Mouse (Mus musculus): ENCODE results near the gene Mrpl27. TPM values are rescaled to one million over a fixed set of nuclear protein-coding genes. Genes with fewer than 3 reads are reported as not detected.

Gene Mrpl27
- polyA plus RNA-seq (2012; ENCODE audit: insufficient read depth, insufficient read length, missing spikeins): 138 and 145 TPM in 2 replicates

- Histone ChIP-seq H3K4me3 (ENCODE audit: insufficient read depth, low read depth, low read length) (peak within 1 kb of the TSS; percentile 77), H3K27ac (replicated peaks; ENCODE audit: low read depth, low read length) (peak within 1 kb of the TSS; percentile 98), H3K4me1 (ENCODE audit: control insufficient read depth, insufficient read depth, insufficient read length, low read length) (peaks cover 2% of the 10 kb centered on the region; the same call in 1 of the 2 replicates)
Observed at GRCm38 (mm10) chr11:94653663-94654436, at the start of gene Mrpl27, which contains the start of gene Eme1. TSS of gene Mrpl27 (plus strand) at chr11:94653767. TSS of gene Eme1 (minus strand) at chr11:94653964.

GRCm38 (mm10) chr11:94610744-94611740 lies 42.5 kb upstream of the Mrpl27 start:
- H3K4me1 ChIP-seq (ENCODE audit: control insufficient read depth, insufficient read depth, insufficient read length, low read length): no peaks in the 10 kb centered on the region
- H3K27ac ChIP-seq (replicated peaks; ENCODE audit: low read depth, low read length): peak overlapping the region; percentile 78
- H3K4me3 ChIP-seq (ENCODE audit: insufficient read depth, low read depth, low read length): no peak overlapping the region

- no peak overlapping the region for H3K4me3 ChIP-seq (ENCODE audit: insufficient read depth, low read depth, low read length)
- no peak overlapping the region for H3K27ac ChIP-seq (replicated peaks; ENCODE audit: low read depth, low read length)
- H3K4me1 ChIP-seq (ENCODE audit: control insufficient read depth, insufficient read depth, insufficient read length, low read length): no peaks in the 10 kb centered on the region
Observed at GRCm38 (mm10) chr11:94614603-94615002, 39.0 kb upstream of the Mrpl27 start.

- Histone ChIP-seq H3K4me1 (ENCODE audit: control insufficient read depth, insufficient read depth, insufficient read length, low read length) (no peaks in the 10 kb centered on the region), H3K4me3 (ENCODE audit: insufficient read depth, low read depth, low read length) (no peak overlapping the region), H3K27ac (replicated peaks; ENCODE audit: low read depth, low read length) (no peak overlapping the region)
Observed at GRCm38 (mm10) chr11:94615494-94615893, 38.1 kb upstream of the Mrpl27 start.

- peaks cover 3% of the 10 kb centered on the region; the same call in 1 of the 2 replicates for H3K4me1 ChIP-seq (ENCODE audit: control insufficient read depth, insufficient read depth, insufficient read length, low read length)
- H3K27ac ChIP-seq (replicated peaks; ENCODE audit: low read depth, low read length): no peak overlapping the region
- H3K4me3 ChIP-seq (ENCODE audit: insufficient read depth, low read depth, low read length): no peak overlapping the region
Observed at GRCm38 (mm10) chr11:94617646-94618045, 35.9 kb upstream of the Mrpl27 start.

GRCm38 (mm10) chr11:94620766-94621457 lies 32.7 kb upstream of the Mrpl27 start:
- no peak overlapping the region for H3K4me3 ChIP-seq (ENCODE audit: insufficient read depth, low read depth, low read length)
- H3K27ac ChIP-seq (replicated peaks; ENCODE audit: low read depth, low read length): no peak overlapping the region
- peaks cover 3% of the 10 kb centered on the region; the same call in 1 of the 2 replicates for H3K4me1 ChIP-seq (ENCODE audit: control insufficient read depth, insufficient read depth, insufficient read length, low read length)

- no peak overlapping the region for H3K27ac ChIP-seq (replicated peaks; ENCODE audit: low read depth, low read length)
- H3K4me1 ChIP-seq (ENCODE audit: control insufficient read depth, insufficient read depth, insufficient read length, low read length): peaks cover 3% of the 10 kb centered on the region; the same call in 1 of the 2 replicates
- no peak overlapping the region for H3K4me3 ChIP-seq (ENCODE audit: insufficient read depth, low read depth, low read length)
Observed at GRCm38 (mm10) chr11:94621458-94621852, 32.1 kb upstream of the Mrpl27 start.

- no peak overlapping the region for H3K27ac ChIP-seq (replicated peaks; ENCODE audit: low read depth, low read length)
- no peak overlapping the region for H3K4me3 ChIP-seq (ENCODE audit: insufficient read depth, low read depth, low read length)
- peaks cover 3% of the 10 kb centered on the region; the same call in 1 of the 2 replicates for H3K4me1 ChIP-seq (ENCODE audit: control insufficient read depth, insufficient read depth, insufficient read length, low read length)
Observed at GRCm38 (mm10) chr11:94622162-94622561, 31.4 kb upstream of the Mrpl27 start.

GRCm38 (mm10) chr11:94629199-94629883 lies 24.2 kb upstream of the Mrpl27 start, which contains the start of gene Lrrc59:
TSS of gene Lrrc59 (plus strand) at chr11:94629767.
- Histone ChIP-seq H3K4me1 (ENCODE audit: control insufficient read depth, insufficient read depth, insufficient read length, low read length) (peaks cover 4% of the 10 kb centered on the region; the same call in 1 of the 2 replicates), H3K27ac (replicated peaks; ENCODE audit: low read depth, low read length) (peak within 1 kb of the TSS; percentile 82), H3K4me3 (ENCODE audit: insufficient read depth, low read depth, low read length) (peak within 1 kb of the TSS; percentile 85)

GRCm38 (mm10) chr11:94629884-94630198 lies 23.7 kb upstream of the Mrpl27 start:
- Histone ChIP-seq H3K4me1 (ENCODE audit: control insufficient read depth, insufficient read depth, insufficient read length, low read length) (peaks cover 4% of the 10 kb centered on the region; the same call in 1 of the 2 replicates), H3K4me3 (ENCODE audit: insufficient read depth, low read depth, low read length) (peak overlapping the region; percentile 85), H3K27ac (replicated peaks; ENCODE audit: low read depth, low read length) (peak overlapping the region; percentile 82)

- Histone ChIP-seq H3K4me1 (ENCODE audit: control insufficient read depth, insufficient read depth, insufficient read length, low read length) (peaks cover 4% of the 10 kb centered on the region; the same call in 1 of the 2 replicates), H3K27ac (replicated peaks; ENCODE audit: low read depth, low read length) (peak overlapping the region; percentile 82), H3K4me3 (ENCODE audit: insufficient read depth, low read depth, low read length) (peak overlapping the region; percentile 85)
Observed at GRCm38 (mm10) chr11:94630199-94631011, 23.2 kb upstream of the Mrpl27 start.

- Histone ChIP-seq H3K4me3 (ENCODE audit: insufficient read depth, low read depth, low read length) (no peak overlapping the region), H3K27ac (replicated peaks; ENCODE audit: low read depth, low read length) (no peak overlapping the region), H3K4me1 (ENCODE audit: control insufficient read depth, insufficient read depth, insufficient read length, low read length) (peaks cover 4% of the 10 kb centered on the region; the same call in 1 of the 2 replicates)
Observed at GRCm38 (mm10) chr11:94631969-94632368, 21.6 kb upstream of the Mrpl27 start.

GRCm38 (mm10) chr11:94632988-94633387 lies 20.6 kb upstream of the Mrpl27 start:
- H3K27ac ChIP-seq (replicated peaks; ENCODE audit: low read depth, low read length): no peak overlapping the region
- H3K4me3 ChIP-seq (ENCODE audit: insufficient read depth, low read depth, low read length): no peak overlapping the region
- peaks cover 4% of the 10 kb centered on the region; the same call in 1 of the 2 replicates for H3K4me1 ChIP-seq (ENCODE audit: control insufficient read depth, insufficient read depth, insufficient read length, low read length)
